Mouse (Mus musculus) liver, embryonic 15.5 days (tissue): ENCODE results near the gene Mettl8. TPM values are rescaled to one million over a fixed set of nuclear protein-coding genes. Genes with fewer than 3 reads are reported as not detected.

ENCODE experiments used
- ATAC-seq: fragments of 200-750 bp; cut with Nextera tagmentation; 2 replicates; pipeline ENCODE4 v1.8.0; 2017; ENCODE audit warnings: moderate number of reproducible peaks, mild to moderate bottlenecking, moderate library complexity; ENCODE audit not compliant: insufficient read depth
- H3K27ac ChIP-seq: fragments of 300-500 bp; sonication (generic); replicated peaks from 2 replicates; pipeline ENCODE4 v1.5.1; 2015; ENCODE audit warnings: mild to moderate bottlenecking, inconsistent platforms
- H3K27me3 ChIP-seq: fragments of 300-500 bp; sonication (generic); 2 replicates; pipeline ENCODE4 v1.6.1; 2015; ENCODE audit warnings: mild to moderate bottlenecking, inconsistent platforms
- H3K36me3 ChIP-seq: fragments of 300-500 bp; sonication (generic); replicated peaks from 2 replicates; pipeline ENCODE4 v1.6.1; 2015; ENCODE audit warnings: moderate library complexity, mild to moderate bottlenecking, inconsistent platforms
- H3K4me1 ChIP-seq: fragments of 300-500 bp; sonication (generic); replicated peaks from 2 replicates; pipeline ENCODE4 v1.6.1; 2015; ENCODE audit warnings: inconsistent platforms
- H3K4me2 ChIP-seq: fragments of 300-500 bp; sonication (generic); 2 replicates; pipeline ENCODE4 v1.6.1; 2015; ENCODE audit warnings: moderate library complexity, mild to moderate bottlenecking, inconsistent platforms
- H3K4me3 ChIP-seq: fragments of 300-500 bp; sonication (generic); replicated peaks from 2 replicates; pipeline ENCODE4 v1.5.1; 2015; ENCODE audit warnings: mild to moderate bottlenecking, inconsistent platforms
- H3K9ac ChIP-seq: fragments of 300-500 bp; sonication (generic); 2 replicates; pipeline ENCODE4 v1.6.1; 2015; ENCODE audit warnings: moderate library complexity, mild to moderate bottlenecking, inconsistent platforms
- H3K9me3 ChIP-seq: fragments of 300-500 bp; sonication (generic); replicated peaks from 2 replicates; pipeline ENCODE4 v1.6.1; 2016; ENCODE audit warnings: inconsistent platforms
- WGBS: fragments of 180-500 bp; shearing (Covaris S2); methylation state at CpG from one replicate; pipeline ENCODE4 v1.1.7; 2015; ENCODE audit warnings: mixed read lengths; ENCODE audit not compliant: insufficient replicate concordance; 5-methylcytosine and 5-hydroxymethylcytosine counted together
- polyA plus RNA-seq: library from polyadenylated mRNA; unstranded; fragments of >200 nt; fragmentation: Nextera tagmentation; extraction: Ambion mirVana; gene quantifications from 2 replicates; pipeline ENCODE4 v1.2.1, GENCODE M21; 2015

The Mettl8 gene
- polyA plus RNA-seq, 1 experiment from 2014 or later: 7.6 TPM

DNA sequence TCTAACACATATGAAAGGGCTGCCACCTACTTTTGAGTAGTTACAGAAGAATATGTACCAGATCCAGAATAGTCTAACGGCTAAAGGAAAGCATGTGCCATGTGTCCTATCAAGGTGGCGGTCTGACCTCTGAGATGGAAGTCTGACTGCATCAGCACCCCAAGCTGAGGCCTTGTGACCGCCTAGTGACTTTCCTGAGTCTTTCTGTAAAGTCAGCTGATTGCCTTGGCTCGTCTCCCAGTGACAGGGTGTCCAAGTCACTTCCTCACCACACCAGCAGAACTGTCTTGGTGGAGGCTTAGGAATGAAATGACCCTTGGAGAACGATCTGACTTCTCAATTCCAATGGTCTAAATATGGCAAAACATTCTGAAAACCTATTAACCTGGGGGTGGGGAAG lies 77.1 kb downstream of the Mettl8 start:
- no peak overlapping the region for H3K9ac ChIP-seq
- H3K4me2 ChIP-seq: no peak overlapping the region
- no peak overlapping the region for H3K4me3 ChIP-seq
- H3K36me3 ChIP-seq: 0 out of 2 replicates have a peak, but pooled peaks cover 10% of the 10 kb centered on the region
- WGBS: 63% methylated on average over 5 of the region's 5 CpGs
- ATAC-seq: no peak
- no peaks in the 10 kb centered on the region for H3K4me1 ChIP-seq
- H3K9me3 ChIP-seq: no peaks in the 10 kb centered on the region
- H3K27me3 ChIP-seq: no peaks in the 10 kb centered on the region
- H3K27ac ChIP-seq: no peak overlapping the region

DNA sequence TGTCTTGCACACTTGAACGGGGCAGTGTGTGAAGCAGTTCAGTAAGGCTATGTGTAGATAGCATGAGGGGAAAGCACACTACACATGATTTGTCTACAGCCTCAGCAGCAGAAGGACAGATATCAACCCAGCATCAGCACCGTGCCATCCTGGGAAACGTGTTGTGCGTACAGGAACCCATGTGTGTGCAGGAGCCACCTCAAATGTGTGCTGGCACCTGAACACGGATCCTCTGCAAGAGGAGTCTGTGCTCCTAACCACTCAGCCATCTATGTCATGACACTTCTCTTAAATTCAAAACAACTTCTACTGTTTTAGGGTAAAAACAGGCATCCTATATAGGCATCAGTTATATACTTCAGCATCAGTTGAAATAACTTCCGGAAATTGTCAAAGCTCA lies 80.6 kb downstream of the Mettl8 start:
- ATAC-seq: no peak

DNA sequence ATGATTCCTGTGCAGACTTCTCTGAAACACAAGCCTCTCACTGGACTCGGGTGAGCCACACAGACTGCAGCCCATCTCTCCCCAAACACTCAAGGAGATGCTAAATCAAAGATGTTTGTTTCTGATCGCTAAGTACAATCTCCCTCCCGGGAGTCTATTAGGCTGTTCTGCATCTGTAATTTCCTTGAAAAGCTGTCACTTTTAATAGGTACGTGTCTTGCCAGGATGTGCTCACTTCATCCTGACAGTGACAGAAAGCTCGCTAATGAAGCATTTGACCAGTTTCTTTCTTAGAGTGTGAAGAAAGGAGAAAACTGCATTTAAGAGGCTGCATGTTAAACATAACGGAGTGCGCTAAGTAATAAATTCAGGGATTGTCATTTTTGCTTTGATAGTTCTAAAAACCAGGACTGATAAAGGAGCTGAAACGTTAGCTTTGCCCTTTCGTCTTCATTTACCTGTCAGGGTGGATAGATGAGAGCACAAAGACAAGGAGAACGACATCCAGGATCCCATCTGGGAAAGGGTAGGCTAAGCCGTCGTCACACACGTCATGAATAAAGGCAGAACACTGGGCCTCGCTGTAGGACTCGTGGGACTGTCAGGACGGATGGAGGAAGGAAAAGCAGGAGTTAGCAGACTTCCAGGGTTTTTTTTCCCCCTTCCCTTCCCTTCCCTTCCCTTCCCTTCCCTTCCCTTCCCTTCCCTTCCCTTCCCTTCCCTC lies 82.4 kb downstream of the Mettl8 start:
- WGBS: 78% methylated on average over 16 of the region's 16 CpGs
- Histone ChIP-seq H3K9me3 (no peaks in the 10 kb centered on the region), H3K9ac (no peak overlapping the region), H3K27me3 (no peaks in the 10 kb centered on the region), H3K27ac (no peak overlapping the region), H3K4me3 (no peak overlapping the region), H3K4me1 (0 out of 2 replicates have a peak, but pooled peaks cover 7% of the 10 kb centered on the region), H3K36me3 (0 out of 2 replicates have a peak, but pooled peaks cover 3% of the 10 kb centered on the region), H3K4me2 (no peak overlapping the region)
- no peak for ATAC-seq

More for the DNA sequence above, 80.6 kb downstream of the Mettl8 start:
- 0 out of 2 replicates have a peak, but pooled peaks cover 4% of the 10 kb centered on the region for H3K36me3 ChIP-seq
- H3K27ac ChIP-seq: no peak overlapping the region
- H3K4me3 ChIP-seq: no peak overlapping the region
- 86% methylated on average over 6 of the region's 6 CpGs for WGBS
- no peak overlapping the region for H3K4me2 ChIP-seq
- 0 out of 2 replicates have a peak, but pooled peaks cover 7% of the 10 kb centered on the region for H3K4me1 ChIP-seq
- no peaks in the 10 kb centered on the region for H3K9me3 ChIP-seq
- no peak overlapping the region for H3K9ac ChIP-seq
- no peaks in the 10 kb centered on the region for H3K27me3 ChIP-seq

DNA sequence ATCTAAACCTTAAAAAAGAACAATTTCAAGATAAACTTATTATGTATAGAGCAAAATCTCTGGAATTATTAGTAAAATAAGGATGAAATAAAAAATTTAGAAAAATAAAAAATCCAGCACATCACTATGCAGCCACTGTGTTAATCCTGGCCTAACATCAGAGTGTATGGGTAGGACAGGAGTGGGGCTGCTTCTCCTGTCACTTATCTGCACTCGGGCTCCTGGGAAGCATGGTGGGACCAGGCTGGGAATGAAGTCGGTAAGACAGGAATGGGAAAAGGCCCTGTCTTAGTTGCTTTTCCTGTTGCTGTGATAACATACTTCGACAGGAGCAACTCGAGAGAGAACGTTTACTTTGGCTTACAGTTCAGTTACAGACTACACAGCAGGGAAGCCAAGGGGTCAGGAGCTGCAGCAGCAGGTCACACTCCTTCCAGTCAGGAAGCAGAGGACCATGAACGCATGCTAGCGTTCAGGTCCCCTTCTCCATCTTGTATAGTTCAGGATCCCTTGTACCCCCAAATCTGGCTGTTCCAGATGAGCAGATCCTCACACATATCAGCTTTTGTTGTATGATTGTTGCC lies 85.1 kb downstream of the Mettl8 start:
- 62% methylated on average over 7 of the region's 7 CpGs for WGBS
- Histone ChIP-seq H3K9me3 (no peaks in the 10 kb centered on the region), H3K4me2 (no peak overlapping the region), H3K4me3 (no peak overlapping the region), H3K36me3 (peaks cover 7% of the 10 kb centered on the region; the same call in 1 of the 2 replicates), H3K27me3 (no peaks in the 10 kb centered on the region), H3K9ac (no peak overlapping the region), H3K27ac (no peak overlapping the region), H3K4me1 (0 out of 2 replicates have a peak, but pooled peaks cover 7% of the 10 kb centered on the region)
- no peak for ATAC-seq

DNA sequence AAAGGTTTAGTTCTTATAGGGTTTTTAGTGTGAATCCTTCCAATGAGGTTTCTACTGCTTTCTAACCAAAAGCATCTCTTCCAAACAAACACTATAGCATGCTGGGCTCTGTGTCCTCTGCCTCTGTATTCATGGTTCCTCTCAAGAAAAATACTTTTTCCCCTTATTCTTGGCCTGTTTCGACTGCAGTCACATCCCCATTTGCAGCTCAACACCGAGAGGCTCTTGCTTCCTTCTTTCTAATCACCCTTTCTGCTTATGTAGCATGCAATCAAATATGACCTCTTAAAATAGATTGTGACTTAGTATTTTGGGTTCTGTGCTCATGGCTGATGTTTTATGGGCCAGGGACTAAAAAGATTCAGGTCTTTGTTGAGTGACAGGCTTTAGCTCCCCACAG lies 87.1 kb downstream of the Mettl8 start:
- Histone ChIP-seq H3K4me1 (0 out of 2 replicates have a peak, but pooled peaks cover 7% of the 10 kb centered on the region), H3K4me3 (no peak overlapping the region), H3K4me2 (no peak overlapping the region), H3K36me3 (peaks cover 3% of the 10 kb centered on the region; the same call in 1 of the 2 replicates), H3K9ac (no peak overlapping the region), H3K27ac (no peak overlapping the region), H3K27me3 (no peaks in the 10 kb centered on the region), H3K9me3 (no peaks in the 10 kb centered on the region)
- ATAC-seq: no peak
- WGBS: 50% methylated on average over 2 of the region's 2 CpGs

DNA sequence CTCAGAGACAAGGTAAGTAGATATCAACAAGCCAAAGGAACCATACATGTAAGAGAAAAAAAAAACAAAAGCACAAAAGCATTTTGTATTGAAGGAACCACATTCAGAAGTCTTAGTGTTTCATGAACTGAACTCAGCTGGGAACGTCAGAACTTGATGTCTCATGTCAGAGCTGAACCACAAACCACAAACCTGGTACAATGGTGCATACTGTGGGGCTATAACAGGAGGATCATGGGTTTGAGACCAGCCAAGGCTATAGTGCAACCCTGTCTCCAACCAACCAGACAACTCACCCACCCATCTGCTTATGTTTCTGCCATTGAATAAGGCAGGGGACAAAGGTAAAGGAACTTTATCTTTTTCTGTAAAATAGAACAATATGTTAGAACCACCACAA lies 88.2 kb downstream of the Mettl8 start:
- peaks cover 3% of the 10 kb centered on the region; the same call in 1 of the 2 replicates for H3K36me3 ChIP-seq
- no peak overlapping the region for H3K4me2 ChIP-seq
- H3K4me1 ChIP-seq: 0 out of 2 replicates have a peak, but pooled peaks cover 7% of the 10 kb centered on the region
- no peak overlapping the region for H3K4me3 ChIP-seq
- no peaks in the 10 kb centered on the region for H3K27me3 ChIP-seq
- 27% methylated on average over 1 of the region's 1 CpGs for WGBS
- ATAC-seq: no peak
- no peak overlapping the region for H3K27ac ChIP-seq
- no peak overlapping the region for H3K9ac ChIP-seq
- H3K9me3 ChIP-seq: no peaks in the 10 kb centered on the region

DNA sequence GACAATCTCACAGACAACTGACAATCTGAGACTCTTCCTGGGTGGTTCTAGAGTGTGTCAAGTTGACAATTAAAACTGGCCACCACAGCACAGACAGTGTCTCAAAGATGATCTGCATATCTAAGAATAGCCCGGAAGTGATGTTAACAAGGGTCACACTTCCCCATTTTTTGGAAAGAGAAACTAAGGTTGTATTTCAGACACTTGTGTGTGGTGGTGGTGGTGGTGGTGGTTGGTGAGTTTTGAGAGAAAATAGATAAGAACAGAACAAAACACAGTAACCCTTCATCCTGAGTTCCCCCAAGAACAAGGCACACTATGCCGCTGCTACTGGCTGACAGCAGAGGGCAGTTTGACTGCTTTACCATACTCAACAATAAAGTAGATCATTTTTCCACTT lies 90.6 kb downstream of the Mettl8 start:
- Histone ChIP-seq H3K9me3 (no peaks in the 10 kb centered on the region), H3K27me3 (no peaks in the 10 kb centered on the region), H3K4me1 (no peaks in the 10 kb centered on the region), H3K4me2 (no peak overlapping the region), H3K4me3 (no peak overlapping the region), H3K36me3 (peaks cover 3% of the 10 kb centered on the region; the same call in 1 of the 2 replicates), H3K9ac (no peak overlapping the region), H3K27ac (no peak overlapping the region)
- WGBS: 33% methylated on average over 2 of the region's 2 CpGs
- ATAC-seq: no peak

DNA sequence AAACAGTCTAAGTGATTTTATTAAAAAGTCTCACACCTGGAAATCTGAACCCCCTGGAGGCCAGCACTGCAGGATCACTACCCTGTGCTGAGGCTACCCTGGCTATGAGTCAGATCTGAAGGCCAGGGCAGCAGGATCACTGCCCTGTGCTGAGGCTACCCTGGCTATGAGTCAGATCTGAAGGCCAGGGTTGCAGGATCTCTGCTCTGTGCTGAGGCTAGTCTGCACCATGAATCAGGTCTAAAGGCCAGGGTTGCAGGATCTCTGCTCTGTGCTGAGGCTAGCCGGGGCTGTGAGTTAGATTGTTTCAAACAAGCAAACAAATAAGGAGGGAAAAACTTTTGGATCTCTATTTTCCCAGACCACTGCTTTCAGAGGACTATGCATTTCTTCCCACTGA lies 92.5 kb downstream of the Mettl8 start:
- WGBS: 81% methylated on average over 1 of the region's 1 CpGs
- ATAC-seq: no peak

DNA sequence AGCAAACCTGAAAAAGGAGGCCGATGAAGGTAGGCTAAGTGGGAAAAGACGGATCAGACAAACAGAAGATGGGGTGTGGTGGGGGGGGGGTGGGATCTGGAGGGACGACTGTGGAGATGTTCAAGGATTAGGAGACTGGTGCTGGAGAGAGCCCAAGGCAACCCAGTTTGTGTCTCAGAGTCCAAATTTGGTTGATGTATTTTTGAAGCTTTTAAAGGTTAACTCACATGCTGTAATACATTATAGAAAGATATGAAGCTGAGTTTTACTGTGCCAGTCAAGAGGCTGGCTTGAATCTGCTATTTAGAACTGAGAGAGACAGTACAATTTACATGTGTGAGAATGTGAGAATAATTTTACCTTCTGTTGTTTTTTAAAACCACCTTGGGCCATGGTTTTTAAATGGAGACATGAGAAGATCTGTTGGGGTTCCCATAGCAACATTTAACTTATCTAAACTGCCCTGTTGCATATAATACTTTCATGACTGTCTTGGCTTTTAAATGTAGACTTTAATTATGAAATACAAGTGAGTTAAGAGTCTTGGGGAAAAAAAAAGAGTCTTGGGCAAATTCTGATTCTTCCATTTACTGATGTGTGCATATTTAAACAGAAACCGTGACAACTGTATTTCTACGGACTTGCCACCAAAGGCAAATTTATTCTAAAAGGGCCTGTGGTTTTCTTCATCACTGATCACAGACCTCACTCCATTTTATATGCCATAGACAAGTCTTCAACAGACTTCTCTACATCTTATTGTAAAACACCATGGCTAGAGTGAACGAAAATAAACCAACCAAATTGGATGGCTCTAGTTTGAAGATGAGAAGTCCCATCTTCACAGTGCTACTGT lies 94.1 kb downstream of the Mettl8 start:
- no peaks in the 10 kb centered on the region for H3K27me3 ChIP-seq
- ATAC-seq: no peak
- no peak overlapping the region for H3K9ac ChIP-seq
- no peak overlapping the region for H3K27ac ChIP-seq
- no peak overlapping the region for H3K4me3 ChIP-seq
- H3K4me2 ChIP-seq: no peak overlapping the region
- no peaks in the 10 kb centered on the region for H3K9me3 ChIP-seq
- no peaks in the 10 kb centered on the region for H3K36me3 ChIP-seq
- 70% methylated on average over 6 of the region's 6 CpGs for WGBS
- no peaks in the 10 kb centered on the region for H3K4me1 ChIP-seq

More for the DNA sequence above, 92.5 kb downstream of the Mettl8 start:
- Histone ChIP-seq H3K4me1 (no peaks in the 10 kb centered on the region), H3K9me3 (no peaks in the 10 kb centered on the region), H3K4me2 (no peak overlapping the region), H3K36me3 (peaks cover 3% of the 10 kb centered on the region; the same call in 1 of the 2 replicates), H3K4me3 (no peak overlapping the region), H3K27ac (no peak overlapping the region), H3K27me3 (no peaks in the 10 kb centered on the region), H3K9ac (no peak overlapping the region)

DNA sequence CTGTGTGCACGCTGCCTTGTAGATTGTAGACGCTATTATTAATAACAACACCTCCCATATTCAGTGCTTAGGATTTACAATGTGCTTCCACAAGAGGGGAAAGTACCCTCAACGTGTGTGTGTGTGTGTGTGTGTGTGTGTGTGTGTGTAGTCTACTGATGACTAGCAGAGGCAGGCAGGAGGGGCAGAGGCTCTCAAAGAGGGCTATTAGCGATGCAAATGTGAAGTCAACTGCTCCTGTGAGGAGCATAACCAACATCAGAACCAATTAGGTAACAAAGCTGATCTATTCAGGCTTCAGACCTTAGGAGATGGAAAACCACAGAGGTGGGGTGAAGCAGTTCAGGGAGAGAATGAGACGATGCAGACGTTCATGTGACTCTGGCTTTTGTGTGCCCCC lies 95.3 kb downstream of the Mettl8 start:
- Histone ChIP-seq H3K4me3 (no peak overlapping the region), H3K4me2 (no peak overlapping the region), H3K9ac (no peak overlapping the region), H3K36me3 (no peaks in the 10 kb centered on the region), H3K27me3 (no peaks in the 10 kb centered on the region), H3K9me3 (no peaks in the 10 kb centered on the region), H3K4me1 (no peaks in the 10 kb centered on the region), H3K27ac (no peak overlapping the region)
- WGBS: 71% methylated on average over 6 of the region's 6 CpGs
- ATAC-seq: no peak

DNA sequence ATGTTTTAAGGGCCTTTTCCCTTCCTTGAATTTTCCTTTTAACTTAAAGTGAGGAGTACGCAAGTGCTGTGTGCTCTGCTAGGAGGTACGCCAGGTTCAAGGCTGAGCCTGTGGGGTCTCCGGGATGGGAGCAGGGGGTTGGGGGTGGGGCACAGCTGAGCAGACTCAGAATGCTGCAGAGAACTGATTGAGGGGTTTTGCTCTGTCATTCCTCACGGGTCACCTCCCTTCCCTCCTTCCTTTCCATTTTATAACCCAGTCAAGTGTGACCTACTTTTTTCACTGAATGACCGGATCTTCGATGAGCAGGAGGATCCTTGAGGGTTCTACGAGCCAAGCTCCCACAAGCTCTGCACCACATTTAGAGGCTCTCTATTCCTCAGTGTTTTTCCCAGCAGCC lies 96.0 kb downstream of the Mettl8 start:
- whole genome bisulfite sequencing: 59% methylated on average over 7 of the region's 7 CpGs
- no peak for ATAC-seq

More for the DNA sequence above, 96.0 kb downstream of the Mettl8 start:
- H3K9me3 ChIP-seq: no peaks in the 10 kb centered on the region
- H3K36me3 ChIP-seq: no peaks in the 10 kb centered on the region
- H3K4me2 ChIP-seq: no peak overlapping the region
- H3K4me3 ChIP-seq: no peak overlapping the region
- H3K27ac ChIP-seq: no peak overlapping the region
- no peak overlapping the region for H3K9ac ChIP-seq
- peaks cover under 1% of the 10 kb centered on the region; the same call in 1 of the 2 replicates for H3K4me1 ChIP-seq
- no peaks in the 10 kb centered on the region for H3K27me3 ChIP-seq
